Mouse (Mus musculus) neural tube, embryonic 13.5 days (tissue): ENCODE data around the gene Hyou1. TPM values are rescaled to one million over a fixed set of nuclear protein-coding genes. Genes with fewer than 3 reads are reported as not detected.
A peak's percentile ranks its signal among the peaks of the same experiment; 100 is the strongest.
"Not testable (repeated sequence)": the region's sequence is repeated elsewhere in the genome, so short reads cannot be mapped to it uniquely, and the experiment has no call there.

Experiments
- ATAC-seq: fragments of 200-750 bp; cut with Nextera tagmentation; 2 replicates; pipeline ENCODE4 v1.8.0; 2017; ENCODE audit warnings: low read depth, mild to moderate bottlenecking, moderate TSS enrichment, moderate library complexity
- H3K27ac ChIP-seq: fragments of 300-500 bp; sonication (generic); replicated peaks from 2 replicates; pipeline ENCODE4 v1.5.1; 2015; ENCODE audit warnings: moderate library complexity, mild to moderate bottlenecking, inconsistent platforms
- H3K27me3 ChIP-seq: fragments of 300-500 bp; sonication (generic); 2 replicates; pipeline ENCODE4 v1.6.1; 2015; ENCODE audit warnings: mild to moderate bottlenecking, inconsistent platforms
- H3K36me3 ChIP-seq: fragments of 300-500 bp; sonication (generic); 2 replicates; pipeline ENCODE4 v1.6.1; 2015; ENCODE audit warnings: mild to moderate bottlenecking, inconsistent platforms
- H3K4me1 ChIP-seq: fragments of 300-500 bp; sonication (generic); replicated peaks from 2 replicates; pipeline ENCODE4 v1.6.1; 2015; ENCODE audit warnings: inconsistent platforms
- H3K4me2 ChIP-seq: fragments of 300-500 bp; sonication (generic); 2 replicates; pipeline ENCODE4 v1.6.1; 2015; ENCODE audit warnings: inconsistent platforms, mild to moderate bottlenecking, moderate library complexity
- H3K4me3 ChIP-seq: fragments of 300-500 bp; sonication (generic); 2 replicates; pipeline ENCODE4 v1.5.1; 2015; ENCODE audit warnings: mild to moderate bottlenecking, inconsistent platforms
- H3K9ac ChIP-seq: fragments of 300-500 bp; sonication (generic); 2 replicates; pipeline ENCODE4 v1.6.1; 2015; ENCODE audit warnings: moderate library complexity, mild to moderate bottlenecking, inconsistent platforms
- H3K9me3 ChIP-seq: fragments of 300-500 bp; sonication (generic); 2 replicates; pipeline ENCODE4 v1.6.1; 2016; ENCODE audit warnings: inconsistent platforms
- WGBS: fragments of 180-500 bp; shearing (Covaris S2); methylation state at CpG from one replicate; pipeline ENCODE4 v1.1.7; 2015; 5-methylcytosine and 5-hydroxymethylcytosine counted together
- polyA plus RNA-seq: library from polyadenylated mRNA; unstranded; fragments of >200 nt; fragmentation: Nextera tagmentation; extraction: Ambion mirVana; gene quantifications from 2 replicates; pipeline ENCODE4 v1.2.1, GENCODE M21; 2015

Hyou1 gene
- polyA plus RNA-seq, 1 experiment from 2014 or later: 26.4 TPM

DNA sequence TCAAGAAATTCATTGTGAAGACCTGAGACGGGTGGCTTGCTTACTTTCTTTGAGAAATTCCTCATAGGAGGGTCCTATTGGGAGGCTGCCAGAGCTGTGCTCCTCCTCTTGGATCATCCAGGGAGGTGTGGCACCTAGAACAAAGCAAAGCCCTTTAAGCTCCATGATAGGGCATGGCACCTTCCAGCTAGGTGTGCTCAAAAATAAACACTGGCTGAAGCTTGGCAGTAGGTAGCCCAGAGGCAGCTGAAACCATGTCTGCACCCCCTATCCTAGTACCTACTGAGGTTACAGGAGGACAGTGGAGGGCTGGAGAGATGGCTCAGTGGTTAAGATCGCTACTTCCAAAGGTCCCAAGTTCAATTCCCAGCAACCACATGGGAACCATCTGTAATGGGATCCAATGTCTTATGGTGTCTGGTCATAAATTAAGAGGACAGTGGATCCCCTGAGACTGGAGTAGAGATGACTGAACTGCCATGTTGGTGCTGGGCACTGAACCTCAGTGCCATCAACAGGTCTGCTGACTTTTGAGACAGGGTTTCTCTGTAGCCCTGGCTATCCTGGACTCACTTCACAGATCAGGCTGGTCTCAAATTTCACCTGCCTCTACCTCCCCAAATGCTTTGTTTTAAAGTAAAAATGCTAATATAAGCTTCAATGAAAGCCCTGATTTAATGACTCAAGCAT lies 31.5 kb downstream of the Hyou1 start:
- ATAC-seq: no peak
- no peak overlapping the region for H3K4me2 ChIP-seq

DNA sequence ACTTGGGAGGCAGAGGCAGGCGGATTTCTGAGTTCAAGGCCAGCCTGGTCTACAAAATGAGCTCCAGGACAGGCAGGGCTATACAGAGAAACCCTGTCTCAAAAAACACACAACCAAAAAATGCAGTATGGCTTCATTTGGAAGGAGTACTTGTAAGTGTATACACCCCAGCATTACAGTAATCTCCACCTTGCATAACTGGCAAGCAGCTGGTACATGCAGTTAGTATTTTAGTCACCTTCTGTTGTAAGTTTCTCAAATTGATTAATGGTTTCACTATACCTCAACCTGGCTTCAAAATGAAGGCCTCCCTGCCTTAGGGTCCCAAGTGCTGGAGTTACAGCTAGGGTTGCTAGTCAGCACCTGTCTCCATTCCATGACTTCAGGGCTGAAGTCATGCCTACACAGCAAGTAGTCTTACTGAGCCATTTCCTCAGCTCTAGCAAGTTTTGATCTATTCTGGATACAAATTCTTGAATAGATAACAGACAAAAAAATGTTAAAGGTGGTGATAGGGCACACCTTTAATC lies 32.4 kb downstream of the Hyou1 start:
- Histone ChIP-seq H3K27ac (no peak overlapping the region), H3K9me3 (no peaks in the 10 kb centered on the region), H3K9ac (no peak overlapping the region), H3K4me3 (no peak overlapping the region), H3K4me1 (peaks cover 19% of the 10 kb centered on the region), H3K27me3 (no peaks in the 10 kb centered on the region), H3K4me2 (no peak overlapping the region), H3K36me3 (peaks cover 71% of the 10 kb centered on the region)
- 91% methylated on average over 1 of the region's 1 CpGs for WGBS
- ATAC-seq: no peak

More for the DNA sequence above, 31.5 kb downstream of the Hyou1 start:
- H3K27ac ChIP-seq: no peak overlapping the region
- H3K36me3 ChIP-seq: peaks cover 65% of the 10 kb centered on the region
- WGBS: 87% methylated on average over 2 of the region's 2 CpGs
- H3K4me3 ChIP-seq: no peak overlapping the region
- no peak overlapping the region for H3K9ac ChIP-seq
- no peaks in the 10 kb centered on the region for H3K27me3 ChIP-seq
- no peaks in the 10 kb centered on the region for H3K9me3 ChIP-seq
- peaks cover 21% of the 10 kb centered on the region for H3K4me1 ChIP-seq

DNA sequence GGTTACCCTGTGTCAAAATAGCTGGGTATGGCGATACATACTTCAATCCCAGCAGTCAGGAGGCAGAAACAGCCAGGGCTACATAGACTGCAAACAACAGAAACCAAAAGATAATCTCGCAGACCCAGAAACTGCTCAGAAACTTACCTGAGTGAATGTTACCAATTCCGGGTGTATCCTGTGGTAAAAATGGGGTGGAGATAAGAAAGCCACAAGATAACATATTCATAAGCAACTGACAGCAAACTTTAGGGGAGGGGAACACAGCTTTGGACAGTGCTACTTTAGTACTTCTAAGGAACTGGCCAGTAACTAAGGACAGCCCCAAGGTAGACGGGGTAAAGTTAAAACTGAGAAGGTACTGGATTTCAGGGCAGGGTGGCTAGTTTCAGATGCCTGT lies 33.0 kb downstream of the Hyou1 start:
- Histone ChIP-seq H3K36me3 (peaks cover 71% of the 10 kb centered on the region), H3K4me3 (no peak overlapping the region)
- WGBS: 89% methylated on average over 4 of the region's 4 CpGs

DNA sequence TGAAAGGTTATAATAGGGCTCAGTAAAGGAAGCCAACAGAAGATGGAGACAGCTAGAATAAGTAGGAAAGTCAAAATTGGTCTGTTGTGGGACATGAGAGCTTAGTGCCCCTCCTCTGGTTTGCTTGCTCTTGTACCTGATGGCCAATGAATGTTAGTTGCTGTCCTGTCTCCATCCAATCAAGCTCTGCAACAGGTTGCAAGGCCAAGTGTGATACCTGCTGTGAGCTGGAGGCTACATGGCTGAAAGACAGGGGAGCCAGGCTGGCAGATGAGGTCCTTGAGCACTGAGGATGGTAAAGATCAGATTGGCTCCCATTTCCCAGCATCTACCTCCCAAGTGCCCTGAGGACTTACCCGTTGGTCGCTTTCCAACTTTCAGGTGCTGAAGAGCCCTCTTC lies 33.5 kb downstream of the Hyou1 start:
- Histone ChIP-seq H3K27me3 (no peaks in the 10 kb centered on the region), H3K9me3 (no peaks in the 10 kb centered on the region), H3K27ac (no peak overlapping the region), H3K4me3 (no peak overlapping the region), H3K4me1 (peaks cover 26% of the 10 kb centered on the region), H3K9ac (no peak overlapping the region), H3K4me2 (no peak overlapping the region), H3K36me3 (peaks cover 71% of the 10 kb centered on the region)
- ATAC-seq: no peak
- WGBS: 93% methylated on average over 2 of the region's 2 CpGs

More for the DNA sequence above, 33.0 kb downstream of the Hyou1 start:
- no peak overlapping the region for H3K9ac ChIP-seq
- no peaks in the 10 kb centered on the region for H3K9me3 ChIP-seq
- H3K27ac ChIP-seq: no peak overlapping the region
- no peak overlapping the region for H3K4me2 ChIP-seq
- peaks cover 23% of the 10 kb centered on the region for H3K4me1 ChIP-seq
- ATAC-seq: no peak
- H3K27me3 ChIP-seq: no peaks in the 10 kb centered on the region

DNA sequence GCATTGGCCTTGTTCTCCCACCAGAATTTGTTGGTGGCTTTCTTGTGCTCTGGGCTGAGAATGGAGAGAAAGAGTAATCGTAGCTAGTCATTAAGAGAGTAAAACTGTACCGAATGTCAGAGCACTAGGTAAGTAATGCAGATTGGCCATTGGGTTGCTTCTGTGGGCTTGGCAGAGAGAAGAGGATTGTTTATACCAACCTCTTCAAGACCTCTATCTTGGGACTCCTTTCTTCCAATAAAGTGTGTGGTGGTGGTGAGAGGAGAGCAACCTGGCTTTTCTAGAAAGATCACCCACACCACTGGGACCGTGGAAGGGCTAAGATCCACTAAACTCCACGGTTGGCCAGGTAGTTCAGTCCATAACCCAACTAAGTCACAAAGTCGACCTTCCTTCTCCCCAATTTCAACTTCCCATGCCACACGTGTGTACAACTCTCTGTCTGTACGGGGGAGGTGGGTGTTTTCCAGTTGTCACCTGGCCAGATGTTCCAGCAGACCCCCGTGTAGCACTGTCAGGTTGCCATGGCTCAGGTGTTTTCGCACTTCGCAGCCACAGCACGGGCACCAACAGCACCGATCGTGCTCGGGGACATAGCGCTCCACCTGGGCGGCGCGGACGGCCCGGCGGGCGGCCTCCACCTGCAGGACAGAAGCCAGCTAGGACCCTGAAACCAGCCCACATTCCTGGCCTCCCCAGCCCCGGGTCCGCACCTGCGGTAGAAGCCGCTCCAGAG lies 38.0 kb downstream of the Hyou1 start:
- peak; percentile 76 for ATAC-seq
- H3K4me2 ChIP-seq: peak overlapping the region; percentile 93
- H3K36me3 ChIP-seq: peaks cover 34% of the 10 kb centered on the region
- peak overlapping the region; percentile 87 for H3K27ac ChIP-seq
- peaks cover 22% of the 10 kb centered on the region for H3K4me1 ChIP-seq
- H3K4me3 ChIP-seq: peak overlapping the region; percentile 86
- no peaks in the 10 kb centered on the region for H3K9me3 ChIP-seq
- 9% methylated on average over 26 of the region's 26 CpGs for WGBS
- no peaks in the 10 kb centered on the region for H3K27me3 ChIP-seq
- H3K9ac ChIP-seq: peak overlapping the region; percentile 90

DNA sequence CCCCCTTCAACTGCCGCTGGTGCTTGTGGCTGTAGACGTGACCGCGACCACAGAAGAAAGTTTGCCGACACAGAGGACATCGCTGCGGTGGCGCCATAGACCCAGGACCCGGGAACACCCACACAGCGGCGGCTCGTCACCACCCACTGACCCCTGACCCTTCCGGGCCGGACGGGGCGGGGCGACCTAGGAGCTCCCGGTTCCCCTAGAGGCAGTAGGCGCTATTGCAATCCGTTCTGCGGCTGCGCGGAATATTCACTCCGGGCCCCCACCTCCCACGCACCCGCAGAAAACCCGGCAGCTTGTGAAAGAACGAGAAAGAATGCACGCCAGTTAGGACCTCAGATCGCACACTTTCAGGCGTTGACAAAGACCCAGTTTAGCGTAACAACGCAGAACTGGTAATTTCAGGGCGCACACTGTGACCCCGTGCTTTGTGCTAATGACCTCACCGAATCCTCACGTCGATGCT lies 38.6 kb downstream of the Hyou1 start:
- under 1% methylated on average over 38 of the region's 38 CpGs for WGBS
- Histone ChIP-seq H3K27ac (peak overlapping the region; percentile 87), H3K9ac (peak overlapping the region; percentile 90), H3K4me3 (peak overlapping the region; percentile 86), H3K4me2 (peak overlapping the region; percentile 93), H3K4me1 (peaks cover 22% of the 10 kb centered on the region), H3K36me3 (peaks cover 28% of the 10 kb centered on the region), H3K27me3 (no peaks in the 10 kb centered on the region), H3K9me3 (no peaks in the 10 kb centered on the region)
- peak; percentile 87 for ATAC-seq

DNA sequence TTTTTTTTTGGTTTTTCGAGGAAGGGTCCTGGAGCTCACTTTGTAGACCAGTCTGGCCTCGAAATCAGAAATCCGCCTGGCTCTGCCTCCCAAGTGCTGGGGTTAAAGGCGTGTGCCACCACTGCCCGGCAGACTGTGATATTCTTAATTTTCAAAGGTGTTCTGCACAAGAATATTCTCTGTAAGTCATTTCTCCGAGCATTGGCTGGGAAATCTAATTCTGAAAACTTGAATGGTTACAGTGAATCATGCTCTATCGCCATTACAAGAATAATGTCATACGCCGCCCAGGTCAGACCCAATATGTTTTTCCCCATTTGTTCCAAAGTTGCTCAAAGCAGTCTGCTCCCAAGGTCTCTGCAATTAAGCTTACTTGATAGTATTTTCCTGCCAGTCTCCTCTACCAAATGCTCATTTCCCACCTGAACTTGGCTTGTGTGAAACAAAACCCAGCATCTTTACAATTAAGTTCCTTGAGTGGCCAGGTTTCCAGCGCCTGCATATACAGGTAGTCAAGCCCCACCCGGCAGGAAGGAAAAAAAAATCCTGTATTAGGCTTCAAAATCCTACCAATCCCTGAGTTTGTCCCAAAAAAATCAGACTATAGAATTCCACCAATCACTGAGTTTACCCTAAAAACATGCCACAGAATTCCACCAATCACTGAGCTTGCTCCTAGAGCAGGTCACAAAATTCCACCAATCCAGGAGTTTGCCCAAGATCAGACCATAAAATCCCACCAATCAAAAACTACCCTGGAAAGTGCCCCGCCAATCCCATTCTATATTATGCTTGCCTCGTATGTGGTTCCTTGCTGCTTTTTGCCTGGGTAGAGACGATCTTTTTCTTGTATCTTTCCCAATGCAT lies 39.5 kb downstream of the Hyou1 start, which contains the start of gene Ccdc84:
TSS of gene Ccdc84 (minus strand) at position 51 of the 867 bp plus-strand sequence.
- Histone ChIP-seq H3K4me3 (peak within 1 kb of the TSS; percentile 86), H3K9me3 (no peaks in the 10 kb centered on the region), H3K9ac (peak within 1 kb of the TSS; percentile 90), H3K27me3 (no peaks in the 10 kb centered on the region), H3K36me3 (peaks cover 20% of the 10 kb centered on the region), H3K27ac (peak within 1 kb of the TSS; percentile 87), H3K4me1 (peaks cover 22% of the 10 kb centered on the region), H3K4me2 (peak within 1 kb of the TSS; percentile 93)
- ATAC-seq: 0 out of 2 replicates have a peak, but pooled peaks have one; percentile 3
- WGBS: 78% methylated on average over 14 of the region's 14 CpGs

DNA sequence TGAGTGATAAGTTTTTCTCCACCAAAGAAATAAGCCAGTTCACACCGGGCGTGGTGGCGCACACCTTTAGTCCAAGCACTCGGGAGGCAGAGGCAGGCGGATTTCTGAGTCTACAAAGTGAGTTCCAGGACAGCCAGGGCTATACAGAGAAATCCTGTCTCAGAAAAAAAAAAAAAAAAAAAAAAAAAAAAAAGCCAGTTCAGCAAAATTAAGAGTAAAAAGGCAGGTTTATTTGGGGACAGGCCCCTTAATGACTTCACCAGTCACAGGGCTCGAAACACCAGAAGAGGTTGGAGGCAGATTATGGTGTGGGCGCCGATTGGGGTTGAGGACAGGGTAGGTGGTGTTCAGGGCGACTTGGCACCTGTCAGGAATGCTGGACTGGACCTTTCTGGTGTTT lies 40.4 kb downstream of the Hyou1 start:
- 91% methylated on average over 9 of the region's 9 CpGs for WGBS
- H3K36me3 ChIP-seq: peaks cover 12% of the 10 kb centered on the region; the same call in 1 of the 2 replicates
- H3K27ac ChIP-seq, H3K4me3 ChIP-seq, H3K4me2 ChIP-seq, ATAC-seq, H3K27me3 ChIP-seq, H3K9me3 ChIP-seq, H3K9ac ChIP-seq: not testable (repeated sequence)
- H3K4me1 ChIP-seq: peaks cover 22% of the 10 kb centered on the region

DNA sequence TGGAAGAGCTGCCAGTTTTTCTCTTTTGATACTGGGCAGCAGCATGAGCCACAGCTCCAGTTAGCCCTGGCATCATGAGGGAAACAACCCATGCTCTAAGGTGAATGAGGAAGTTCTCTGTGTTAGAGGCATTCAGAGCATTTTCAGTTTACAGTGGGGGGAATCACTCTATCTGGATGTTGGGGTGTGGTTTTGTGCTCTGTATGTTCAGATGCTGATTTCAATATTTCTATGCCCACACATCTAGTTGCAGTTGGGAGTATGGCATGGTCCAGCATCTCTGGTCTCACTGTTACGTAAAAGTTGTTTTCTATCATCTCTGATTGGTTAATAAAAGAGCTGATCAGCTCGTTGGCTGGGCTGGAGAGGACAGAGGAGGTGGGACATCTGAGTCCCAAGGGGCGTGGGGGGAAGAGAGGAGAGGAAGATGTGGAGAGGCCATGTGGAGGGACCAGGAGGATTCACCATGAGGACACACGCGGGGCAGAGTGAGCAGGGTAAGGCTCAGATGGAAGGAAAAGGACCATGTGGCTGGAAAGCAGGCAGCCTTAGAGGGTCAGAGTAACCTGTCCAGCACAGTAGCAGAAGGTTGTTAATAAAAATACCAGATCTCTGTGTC lies 41.1 kb downstream of the Hyou1 start:
- Histone ChIP-seq H3K4me3 (no peak overlapping the region), H3K4me1 (peaks cover 22% of the 10 kb centered on the region), H3K27ac (no peak overlapping the region), H3K36me3 (peaks cover 8% of the 10 kb centered on the region; the same call in 1 of the 2 replicates), H3K9me3 (no peaks in the 10 kb centered on the region), H3K27me3 (no peaks in the 10 kb centered on the region), H3K9ac (no peak overlapping the region), H3K4me2 (no peak overlapping the region)
- WGBS: 76% methylated on average over 5 of the region's 5 CpGs
- ATAC-seq: no peak

DNA sequence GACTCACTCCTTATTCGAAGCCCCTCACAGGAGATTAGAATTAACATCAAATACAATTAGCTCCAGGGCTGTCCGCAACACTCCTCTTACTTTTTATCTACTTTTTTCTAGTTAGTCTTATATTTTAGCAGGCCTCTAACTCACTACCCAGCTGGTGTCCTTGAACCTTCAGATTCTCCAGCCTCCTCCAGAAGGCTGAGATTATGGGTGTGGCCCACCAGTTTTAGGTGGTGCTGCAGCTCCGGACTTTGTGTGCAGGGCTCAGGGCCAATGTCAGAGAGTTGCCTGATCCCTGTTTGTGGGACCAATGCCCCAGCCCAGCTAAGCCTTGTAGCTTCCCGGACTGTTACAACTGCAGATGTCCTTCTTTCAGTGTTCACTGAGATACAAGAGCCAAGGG lies 44.3 kb downstream of the Hyou1 start:
- Histone ChIP-seq H3K4me1 (peaks cover 4% of the 10 kb centered on the region; the same call in 1 of the 2 replicates), H3K4me3 (no peak overlapping the region), H3K9me3 (no peaks in the 10 kb centered on the region), H3K36me3 (no peaks in the 10 kb centered on the region), H3K27me3 (no peaks in the 10 kb centered on the region), H3K27ac (no peak overlapping the region), H3K4me2 (no peak overlapping the region), H3K9ac (no peak overlapping the region)
- no peak for ATAC-seq
- WGBS: 98% methylated on average over 4 of the region's 4 CpGs

DNA sequence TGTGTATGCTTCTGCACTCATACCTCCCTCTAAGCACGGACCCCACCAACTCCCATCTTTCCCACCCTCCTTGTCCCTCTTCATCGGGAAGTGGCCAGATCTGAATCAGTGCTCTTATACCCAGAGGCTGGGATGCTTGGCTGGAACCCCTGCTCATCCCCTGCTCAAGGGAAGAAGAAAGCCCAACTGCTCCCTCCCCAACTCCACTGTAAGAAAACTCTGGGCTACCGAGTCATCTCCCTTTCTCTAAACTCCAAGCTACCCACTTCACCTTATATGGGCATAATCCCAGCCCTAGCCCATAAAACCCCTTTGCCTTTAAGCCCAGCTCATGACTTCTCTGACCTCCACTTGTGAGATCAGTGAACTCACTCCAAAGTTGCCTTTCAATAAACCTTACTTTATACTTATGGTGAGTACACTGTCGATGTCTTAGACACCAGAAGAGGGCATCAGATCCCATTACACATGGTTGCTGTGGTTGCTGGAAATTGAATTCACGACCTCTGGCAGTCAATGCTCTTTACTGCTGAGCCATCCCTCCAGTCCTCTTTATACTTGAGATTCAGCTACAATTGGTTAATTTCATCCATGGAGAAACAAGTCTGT lies 53.4 kb downstream of the Hyou1 start:
- no peak overlapping the region for H3K4me3 ChIP-seq
- WGBS: 52% methylated on average over 5 of the region's 5 CpGs

More for the DNA sequence above, 53.4 kb downstream of the Hyou1 start:
- no peak for ATAC-seq
- no peak overlapping the region for H3K27ac ChIP-seq
- no peaks in the 10 kb centered on the region for H3K36me3 ChIP-seq
- no peaks in the 10 kb centered on the region for H3K27me3 ChIP-seq
- no peak overlapping the region for H3K9ac ChIP-seq
- peaks cover 3% of the 10 kb centered on the region for H3K4me1 ChIP-seq
- H3K4me2 ChIP-seq: no peak overlapping the region
- no peaks in the 10 kb centered on the region for H3K9me3 ChIP-seq
